Mouse (Mus musculus): ENCODE data around the gene Lrit3.

GRCm38 (mm10) chr3:129744803-129745202, 59.0 kb downstream of the Lrit3 start:
- TF ChIP-seq CTCF (IDR thresholded peaks at IDR 0.05; ENCODE audit: low read depth, low read length) = peak; percentile 70
- TF ChIP-seq GATA1 (IDR thresholded peaks at IDR 0.05; ENCODE audit: borderline replicate concordance, low read length) = no peak
- TF ChIP-seq GATA2 (IDR thresholded peaks at IDR 0.05; ENCODE audit: borderline replicate concordance, low read depth, low read length) = no peak

Data from G1E (cell line).